Mouse (Mus musculus) left cerebral cortex, postnatal 36 days (tissue): Measurements from ENCODE around the gene Maff. TPM values are rescaled to one million over a fixed set of nuclear protein-coding genes. Genes with fewer than 3 reads are reported as not detected.

Experiments
- DNase-seq, 2 experiments: peaks; one replicate each; pipeline ENCODE4 v3.0.0; 2021 to 2022; ENCODE audit warnings: low spot score in 2 of 2, mixed read lengths in 1 of 2
- intact Hi-C: fragments of 180-260 bp; cut with DNase I; formaldehyde crosslinking; loops from one replicate; pipeline ENCODE4 v1.15.1; 2025
- total RNA-seq, 2 experiments: library from RNA; stranded (reverse); gene quantifications; 2 replicates each; pipeline ENCODE4 v1.2.3; 2021

Maff gene
- total RNA-seq, 2 experiments from 2014 or later: 1.6 to 2.0 TPM

GRCm38 (mm10) chr15:79357974-79358690 lies 11.7 kb downstream of the Maff start:
- intact Hi-C loops: no loop called here

GRCm38 (mm10) chr15:79359954-79360353 lies 13.5 kb downstream of the Maff start:
- DNase-seq: no peak
- intact Hi-C loops: no loop called here

More at GRCm38 (mm10) chr15:79357974-79358690, 11.7 kb downstream of the Maff start:
- DNase-seq: no peak

- intact Hi-C loops: no loop called here
- no peak for DNase-seq
Observed at GRCm38 (mm10) chr15:79360371-79360770, 13.9 kb downstream of the Maff start.

- no peak for DNase-seq
Observed at GRCm38 (mm10) chr15:79361023-79361422, 14.6 kb downstream of the Maff start.

GRCm38 (mm10) chr15:79364120-79364519 lies 17.7 kb downstream of the Maff start:
- DNase-seq: no peak
- intact Hi-C loops: no loop called here

More at GRCm38 (mm10) chr15:79361023-79361422, 14.6 kb downstream of the Maff start:
- intact Hi-C loops: no loop called here

- intact Hi-C loops: no loop called here
- no peak for DNase-seq
Observed at GRCm38 (mm10) chr15:79365068-79365467, 18.6 kb downstream of the Maff start.

- intact Hi-C loops: no loop called here
- no peak for DNase-seq
Observed at GRCm38 (mm10) chr15:79366402-79366801, 20.0 kb downstream of the Maff start.

- DNase-seq: no peak
- intact Hi-C loops: no loop called here
Observed at GRCm38 (mm10) chr15:79368313-79368811, 21.9 kb downstream of the Maff start.

GRCm38 (mm10) chr15:79368861-79369440 lies 22.5 kb downstream of the Maff start:
- DNase-seq: no peak
- intact Hi-C loops: no loop called here

GRCm38 (mm10) chr15:79369452-79370280 lies 23.2 kb downstream of the Maff start:
- DNase-seq: no peak
- intact Hi-C loops: no loop called here

- intact Hi-C loops: no loop called here
- DNase-seq: no peak
Observed at GRCm38 (mm10) chr15:79370281-79370843, 23.9 kb downstream of the Maff start.

- no peak for DNase-seq
- intact Hi-C loops: no loop called here
Observed at GRCm38 (mm10) chr15:79374760-79375159, 28.3 kb downstream of the Maff start.

GRCm38 (mm10) chr15:79377681-79378080 lies 31.3 kb downstream of the Maff start:
- no peak for DNase-seq
- intact Hi-C loops: no loop called here

- intact Hi-C loops: no loop called here
- DNase-seq: no peak
Observed at GRCm38 (mm10) chr15:79378608-79379007, 32.2 kb downstream of the Maff start.

GRCm38 (mm10) chr15:79379658-79380057 lies 33.2 kb downstream of the Maff start:
- intact Hi-C loops: loop anchor here (5.0 kb wide), 1 partner anchor 88 kb away; no protein-coding TSS in a partner anchor
- DNase-seq: no peak

GRCm38 (mm10) chr15:79380468-79381444 lies 34.3 kb downstream of the Maff start:
- peak; percentile 57 for DNase-seq
- intact Hi-C loops: loop anchor here (5.0 kb wide), 1 partner anchor 87 kb away; no protein-coding TSS in a partner anchor

GRCm38 (mm10) chr15:79381644-79382043 lies 35.2 kb downstream of the Maff start:
- intact Hi-C loops: loop anchor here (5.0 kb wide), 1 partner anchor 86 kb away; no protein-coding TSS in a partner anchor
- no peak for DNase-seq

GRCm38 (mm10) chr15:79387081-79387480 lies 40.7 kb downstream of the Maff start:
- DNase-seq: no peak
- intact Hi-C loops: no loop called here

- DNase-seq: no peak
- intact Hi-C loops: no loop called here
Observed at GRCm38 (mm10) chr15:79387611-79388010, 41.2 kb downstream of the Maff start.
